Mouse (Mus musculus) midbrain, embryonic 10.5 days (tissue): ENCODE data around the gene S1pr3. TPM values are rescaled to one million over a fixed set of nuclear protein-coding genes. Genes with fewer than 3 reads are reported as not detected.

Source experiments
- DNase-seq: peaks from one replicate; pipeline ENCODE4 v3.0.0-alpha.2; 2017; ENCODE audit warnings: low spot score
- H3K27ac ChIP-seq: fragments of 300-500 bp; sonication (generic); replicated peaks from 2 replicates; pipeline ENCODE4 v1.5.1; 2016; ENCODE audit warnings: mild to moderate bottlenecking
- H3K27me3 ChIP-seq: fragments of 300-500 bp; sonication (generic); 2 replicates; pipeline ENCODE4 v1.6.1; 2016; ENCODE audit warnings: low read depth, mild to moderate bottlenecking; ENCODE audit not compliant: poor library complexity, severe bottlenecking
- H3K36me3 ChIP-seq: fragments of 300-500 bp; sonication (generic); 2 replicates; pipeline ENCODE4 v1.6.1; 2016; ENCODE audit warnings: mild to moderate bottlenecking, moderate library complexity
- H3K4me1 ChIP-seq: fragments of 300-500 bp; sonication (generic); 2 replicates; pipeline ENCODE4 v1.6.1; 2016
- H3K4me3 ChIP-seq: fragments of 300-500 bp; sonication (generic); 2 replicates; pipeline ENCODE4 v1.5.1; 2016; ENCODE audit warnings: mild to moderate bottlenecking, moderate library complexity
- H3K9me3 ChIP-seq: fragments of 300-500 bp; sonication (generic); replicated peaks from 2 replicates; pipeline ENCODE4 v1.6.1; 2016; ENCODE audit warnings: mild to moderate bottlenecking
- WGBS: fragments of 180-500 bp; shearing (Covaris S2); methylation state at CpG from one replicate; pipeline ENCODE4 v1.1.7; 2016; 5-methylcytosine and 5-hydroxymethylcytosine counted together
- polyA plus RNA-seq: library from polyadenylated mRNA; unstranded; fragments of >200 nt; fragmentation: Nextera tagmentation; extraction: Ambion mirVana; gene quantifications from 2 replicates; pipeline ENCODE4 v1.2.1, GENCODE M21; 2016

The S1pr3 gene
- polyA plus RNA-seq, 1 experiment from 2014 or later: 47.5 TPM

- Histone ChIP-seq H3K36me3 (no peaks in the 10 kb centered on the region), H3K27me3 (no peaks in the 10 kb centered on the region), H3K9me3 (0 out of 2 replicates have a peak, but pooled peaks cover 1% of the 10 kb centered on the region), H3K4me1 (peaks cover 26% of the 10 kb centered on the region), H3K27ac (no peak overlapping the region), H3K4me3 (no peak overlapping the region)
- no peak for DNase-seq
- WGBS: 59% methylated on average over 4 of the region's 4 CpGs
These were observed 20.5 kb upstream of the S1pr3 start for GRCm38 (mm10) chr13:51387908-51388307.

- WGBS: 78% methylated on average over 4 of the region's 4 CpGs
- H3K4me3 ChIP-seq: no peak overlapping the region
- H3K27ac ChIP-seq: 0 out of 2 replicates have a peak overlapping the region, but pooled peaks have one; percentile 38
- peaks cover 8% of the 10 kb centered on the region for H3K9me3 ChIP-seq
- H3K4me1 ChIP-seq: peaks cover 21% of the 10 kb centered on the region
- DNase-seq: no peak
- H3K27me3 ChIP-seq: no peaks in the 10 kb centered on the region
- H3K36me3 ChIP-seq: no peaks in the 10 kb centered on the region
These were observed 18.0 kb upstream of the S1pr3 start for GRCm38 (mm10) chr13:51390398-51390797.

- H3K27me3 ChIP-seq: no peaks in the 10 kb centered on the region
These were observed 17.0 kb upstream of the S1pr3 start for GRCm38 (mm10) chr13:51391359-51391916.

GRCm38 (mm10) chr13:51392256-51392655, 16.2 kb upstream of the S1pr3 start:
- peaks cover 21% of the 10 kb centered on the region for H3K4me1 ChIP-seq
- no peak overlapping the region for H3K4me3 ChIP-seq
- no peaks in the 10 kb centered on the region for H3K27me3 ChIP-seq
- no peak for DNase-seq
- peaks cover 9% of the 10 kb centered on the region for H3K9me3 ChIP-seq
- no CpG with 5 or more reads among the region's 1 CpGs for WGBS
- no peaks in the 10 kb centered on the region for H3K36me3 ChIP-seq
- H3K27ac ChIP-seq: no peak overlapping the region

More at GRCm38 (mm10) chr13:51391359-51391916, 17.0 kb upstream of the S1pr3 start:
- H3K27ac ChIP-seq: no peak overlapping the region
- 90% methylated on average over 6 of the region's 6 CpGs for WGBS
- peaks cover 21% of the 10 kb centered on the region for H3K4me1 ChIP-seq
- H3K9me3 ChIP-seq: peaks cover 9% of the 10 kb centered on the region
- H3K36me3 ChIP-seq: no peaks in the 10 kb centered on the region
- no peak overlapping the region for H3K4me3 ChIP-seq
- DNase-seq: no peak

GRCm38 (mm10) chr13:51397861-51398260, 10.6 kb upstream of the S1pr3 start:
- Histone ChIP-seq H3K9me3 (peaks cover 9% of the 10 kb centered on the region), H3K27ac (no peak overlapping the region), H3K27me3 (no peaks in the 10 kb centered on the region), H3K36me3 (no peaks in the 10 kb centered on the region), H3K4me1 (peaks cover 15% of the 10 kb centered on the region), H3K4me3 (no peak overlapping the region)
- WGBS: 86% methylated on average over 6 of the region's 6 CpGs
- DNase-seq: no peak

GRCm38 (mm10) chr13:51399562-51399961, 8.9 kb upstream of the S1pr3 start:
- no peak for DNase-seq
- H3K4me3 ChIP-seq: no peak overlapping the region
- no peaks in the 10 kb centered on the region for H3K27me3 ChIP-seq
- no peaks in the 10 kb centered on the region for H3K36me3 ChIP-seq
- H3K27ac ChIP-seq: no peak overlapping the region
- H3K4me1 ChIP-seq: peaks cover 15% of the 10 kb centered on the region
- H3K9me3 ChIP-seq: peaks cover 9% of the 10 kb centered on the region
- WGBS: 92% methylated on average over 3 of the region's 3 CpGs

GRCm38 (mm10) chr13:51400186-51400719, 8.2 kb upstream of the S1pr3 start:
- H3K4me3 ChIP-seq: peak overlapping the region; percentile 55
- H3K27me3 ChIP-seq: no peaks in the 10 kb centered on the region
- WGBS: 38% methylated on average over 14 of the region's 14 CpGs
- peaks cover 15% of the 10 kb centered on the region for H3K4me1 ChIP-seq
- peak overlapping the region; percentile 79 for H3K27ac ChIP-seq
- peak; percentile 29 for DNase-seq
- H3K9me3 ChIP-seq: peaks cover 3% of the 10 kb centered on the region; the same call in 1 of the 2 replicates
- no peaks in the 10 kb centered on the region for H3K36me3 ChIP-seq

- WGBS: 12% methylated on average over 20 of the region's 20 CpGs
- H3K36me3 ChIP-seq: no peaks in the 10 kb centered on the region
- H3K27ac ChIP-seq: peak overlapping the region; percentile 79
These were observed 7.5 kb upstream of the S1pr3 start for GRCm38 (mm10) chr13:51400736-51401501.

GRCm38 (mm10) chr13:51404566-51404965, 3.9 kb upstream of the S1pr3 start:
- no peaks in the 10 kb centered on the region for H3K36me3 ChIP-seq
- peaks cover 42% of the 10 kb centered on the region for H3K4me1 ChIP-seq
- no peak for DNase-seq
- no peaks in the 10 kb centered on the region for H3K9me3 ChIP-seq
- WGBS: 96% methylated on average over 4 of the region's 4 CpGs
- peaks cover 32% of the 10 kb centered on the region for H3K27me3 ChIP-seq
- no peak overlapping the region for H3K27ac ChIP-seq
- no peak overlapping the region for H3K4me3 ChIP-seq

More at GRCm38 (mm10) chr13:51400736-51401501, 7.5 kb upstream of the S1pr3 start:
- Histone ChIP-seq H3K9me3 (no peaks in the 10 kb centered on the region), H3K4me1 (peaks cover 15% of the 10 kb centered on the region), H3K4me3 (peak overlapping the region; percentile 55), H3K27me3 (no peaks in the 10 kb centered on the region)
- peak; percentile 64 for DNase-seq

GRCm38 (mm10) chr13:51405731-51406320, 2.6 kb upstream of the S1pr3 start:
- no peak overlapping the region for H3K27ac ChIP-seq
- H3K36me3 ChIP-seq: no peaks in the 10 kb centered on the region
- 92% methylated on average over 13 of the region's 13 CpGs for WGBS
- H3K9me3 ChIP-seq: no peaks in the 10 kb centered on the region
- H3K4me3 ChIP-seq: no peak overlapping the region
- DNase-seq: no peak
- H3K4me1 ChIP-seq: peaks cover 36% of the 10 kb centered on the region
- H3K27me3 ChIP-seq: peaks cover 45% of the 10 kb centered on the region

GRCm38 (mm10) chr13:51407541-51408217, 760 bp upstream of the S1pr3 start:
- no peak for DNase-seq
- 21% methylated on average over 13 of the region's 13 CpGs for WGBS

GRCm38 (mm10) chr13:51409936-51410481, 1.6 kb downstream of the S1pr3 start:
- Histone ChIP-seq H3K4me1 (peaks cover 38% of the 10 kb centered on the region), H3K27ac (no peak overlapping the region), H3K4me3 (peak overlapping the region; percentile 57), H3K27me3 (peaks cover 47% of the 10 kb centered on the region), H3K9me3 (peaks cover 6% of the 10 kb centered on the region), H3K36me3 (peaks cover 7% of the 10 kb centered on the region)
- no peak for DNase-seq
- 80% methylated on average over 6 of the region's 6 CpGs for WGBS

More at GRCm38 (mm10) chr13:51407541-51408217, 760 bp upstream of the S1pr3 start:
- Histone ChIP-seq H3K27ac (peak overlapping the region; percentile 63), H3K9me3 (no peaks in the 10 kb centered on the region), H3K36me3 (no peaks in the 10 kb centered on the region), H3K4me1 (peaks cover 38% of the 10 kb centered on the region), H3K4me3 (peak overlapping the region; percentile 57), H3K27me3 (peaks cover 47% of the 10 kb centered on the region)
